In genomic region chr12:26884156-26884555, GRCm38 (mm10) we compare ENCODE assay signal across 9 mouse cellular contexts.
DNase-seq lines count a peak whose midpoint lies in the region; ATAC-seq lines count a peak whose summit lies in the region.
"Had no signal": no experiment of that assay in that cellular context is flagged by ENCODE, and none has a peak within 500 bp of the region (broad histone marks: within the 10 kb centered on the region; RNA-seq: fewer than 3 reads in every experiment).

No protein-coding gene starts in this region.

- intact Hi-C loops in left cerebral cortex, postnatal 14 days (cut with DNase I): no loop called here

- no peak overlapping the region for H3K4me3 ChIP-seq in stomach, embryonic 16.5 days (replicated peaks; ENCODE audit: low read length)
- H3K4me3 ChIP-seq in intestine, embryonic 15.5 days (replicated peaks): no peak overlapping the region

- no peaks in the 10 kb centered on the region for H3K9me3 ChIP-seq in stomach, embryonic 16.5 days (replicated peaks; ENCODE audit: control insufficient read depth, low read length)
- no peaks in the 10 kb centered on the region for H3K9me3 ChIP-seq in intestine, embryonic 15.5 days

- 0 out of 2 replicates have a peak overlapping the region, but pooled peaks have one; percentile 14 for H3K4me2 ChIP-seq in stomach, embryonic 16.5 days (ENCODE audit: low read depth, low read length)
- H3K4me2 ChIP-seq in intestine, embryonic 15.5 days (replicated peaks): no peak overlapping the region

- no peaks in the 10 kb centered on the region; the same call in 1 of the 2 replicates for H3K4me1 ChIP-seq in stomach, embryonic 16.5 days (ENCODE audit: control insufficient read depth, insufficient read depth, low read length)
- H3K4me1 ChIP-seq in intestine, embryonic 15.5 days (replicated peaks): no peaks in the 10 kb centered on the region

- no peaks in the 10 kb centered on the region for H3K27me3 ChIP-seq in stomach, embryonic 16.5 days (ENCODE audit: control insufficient read depth, insufficient read depth, low read length)
- no peaks in the 10 kb centered on the region for H3K27me3 ChIP-seq in intestine, embryonic 15.5 days (replicated peaks)

- WGBS in stomach, embryonic 16.5 days: 27% methylated on average over 5 of the region's 5 CpGs
- WGBS in intestine, embryonic 15.5 days: 35% methylated on average over 5 of the region's 5 CpGs

- no peak overlapping the region for H3K27ac ChIP-seq in stomach, embryonic 16.5 days (ENCODE audit: low read length)
- H3K27ac ChIP-seq in intestine, embryonic 15.5 days: no peak overlapping the region
- H3K27ac ChIP-seq: macrophage had no signal

- no peak for ATAC-seq in stomach, embryonic 16.5 days (ENCODE audit: insufficient read depth, low FRiP score)
- no peak for ATAC-seq in intestine, embryonic 15.5 days

- H3K9ac ChIP-seq in stomach, embryonic 16.5 days (ENCODE audit: low read length): no peak overlapping the region
- no peak overlapping the region for H3K9ac ChIP-seq in intestine, embryonic 15.5 days

- DNase-seq in cerebellum, postnatal 25 days: peak; percentile 30 to 64
- DNase-seq in cerebellum, adult 8-10 months: no peak
- DNase-seq in urinary bladder, postnatal 25 days (ENCODE audit: low spot score): peak; percentile 15
- no peak for DNase-seq in urinary bladder, adult 2 months (ENCODE audit: low spot score)
- peak; percentile 69 to 73 for DNase-seq in left cerebral cortex, postnatal 14 days (ENCODE audit: low spot score in 2 of 2)
- DNase-seq in lung, postnatal 36 days: no peak

- H3K36me3 ChIP-seq in stomach, embryonic 16.5 days (ENCODE audit: control insufficient read depth, insufficient read depth, low read length): no peaks in the 10 kb centered on the region
- H3K36me3 ChIP-seq in intestine, embryonic 15.5 days: no peaks in the 10 kb centered on the region

Comparison
In these comparisons a context has a peak if more than half of its experiments do, and no peak if none do; other contexts are left out.
1. DNase-seq: peak in cerebellum, postnatal 25 days (2 of 2), urinary bladder, postnatal 25 days (single experiment) and left cerebral cortex, postnatal 14 days (2 of 2); none in cerebellum, adult 8-10 months (single experiment), urinary bladder, adult 2 months (single experiment) and lung, postnatal 36 days (single experiment).